Mouse (Mus musculus): Measurements from ENCODE around the gene Crygd.

DNA sequence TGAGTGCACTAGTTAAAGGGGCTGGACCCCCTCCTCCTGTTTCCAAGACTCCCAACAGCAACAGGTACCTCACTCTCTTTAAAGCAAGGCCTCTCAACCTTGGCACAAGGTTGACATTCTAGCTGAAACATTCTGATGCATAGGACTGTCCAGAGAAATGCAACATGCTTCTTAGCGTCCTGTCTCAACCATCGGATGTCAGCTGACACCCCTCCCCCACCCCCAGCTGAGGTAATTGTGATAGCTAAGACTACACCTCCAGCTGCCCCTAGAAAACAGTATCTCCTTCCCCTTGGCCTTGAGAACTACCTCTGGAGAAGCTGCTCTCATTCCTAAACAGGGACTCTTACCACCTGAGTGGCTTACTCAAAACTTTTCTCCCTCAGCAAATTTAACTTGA is 11.1 kb downstream of the Crygd start:
- TF ChIP-seq GATA1 (IDR thresholded peaks at IDR 0.05; ENCODE audit: borderline replicate concordance, low read length) (no peak), FLI1 (IDR thresholded peaks at IDR 0.05; ENCODE audit: low read length) (no peak)

All from megakaryocyte, embryonic 14.5 days (primary cell).